ENCODE assay signal across 9 mouse cellular contexts in genomic region chr6:42247173-42247572, GRCm38 (mm10). TPM values are rescaled to one million over a fixed set of nuclear protein-coding genes. Genes with fewer than 3 reads are reported as not detected.
DNase-seq lines count a peak whose midpoint lies in the region; ATAC-seq and TF ChIP-seq lines count a peak whose summit lies in the region.
"Had no signal": no experiment of that assay in that cellular context is flagged by ENCODE, and none has a peak within 500 bp of the region (broad histone marks: within the 10 kb centered on the region; RNA-seq: fewer than 3 reads in every experiment).

No protein-coding gene starts in this region.

- H3K4me3 ChIP-seq in gastrocnemius, adult 2 months = no peak overlapping the region
- peak overlapping the region; percentile 15 for H3K4me3 ChIP-seq in forebrain, embryonic 15.5 days
- 0 out of 2 replicates have a peak overlapping the region, but pooled peaks have one; percentile 9 for H3K4me3 ChIP-seq in midbrain, postnatal 0 days (ENCODE audit: low read depth, low read length)

- ATAC-seq in forebrain, embryonic 15.5 days (replicated peaks) = no peak
- ATAC-seq in midbrain, postnatal 0 days (ENCODE audit: low FRiP score) = no peak

- H3K4me2 ChIP-seq in forebrain, embryonic 15.5 days (replicated peaks) = peak overlapping the region; percentile 9; the same call in 1 of the 2 replicates
- H3K4me2 ChIP-seq in midbrain, postnatal 0 days (ENCODE audit: low read depth, low read length, poor library complexity, severe bottlenecking) = peak overlapping the region; percentile 31

- intact Hi-C loops in gastrocnemius, adult 2 months (cut with DNase I) = no loop called here
- intact Hi-C loops in left cerebral cortex, postnatal 4 days (cut with DNase I) = no loop called here

- WGBS in forebrain, embryonic 15.5 days = 8% methylated on average over 8 of the region's 8 CpGs
- 12% methylated on average over 8 of the region's 8 CpGs for WGBS in midbrain, postnatal 0 days

- peaks cover 8% of the 10 kb centered on the region; the same call in 1 of the 2 replicates for H3K4me1 ChIP-seq in forebrain, embryonic 15.5 days
- no peaks in the 10 kb centered on the region for H3K4me1 ChIP-seq in midbrain, postnatal 0 days (ENCODE audit: insufficient read depth, low read length)

- no peaks in the 10 kb centered on the region for H3K9me3 ChIP-seq in forebrain, embryonic 15.5 days
- H3K9me3 ChIP-seq in midbrain, postnatal 0 days (ENCODE audit: low read length) = no peaks in the 10 kb centered on the region
- H3K9me3 ChIP-seq: G1E had no signal

- DNase-seq in gastrocnemius, adult 2 months = peak; percentile 39
- no peak for DNase-seq in gastrocnemius, postnatal 25 days
- DNase-seq in kidney, postnatal 10 days = peak; percentile 57
- DNase-seq in midbrain, postnatal 0 days (ENCODE audit: low spot score) = peak; percentile 18
- no peak for DNase-seq in left cerebral cortex, postnatal 4 days
- DNase-seq in MN1 (ENCODE audit: low spot score) = no peak
- no peak for DNase-seq in cerebellum, adult 9-10 months

- H3K9ac ChIP-seq in forebrain, embryonic 15.5 days (replicated peaks) = no peak overlapping the region
- no peak overlapping the region for H3K9ac ChIP-seq in midbrain, postnatal 0 days (replicated peaks; ENCODE audit: low read length, poor library complexity, severe bottlenecking)

- no peak overlapping the region for H3K27ac ChIP-seq in gastrocnemius, adult 2 months
- no peak overlapping the region; the same call in 1 of the 2 replicates for H3K27ac ChIP-seq in forebrain, embryonic 15.5 days (replicated peaks)
- H3K27ac ChIP-seq in midbrain, postnatal 0 days (ENCODE audit: low read depth, low read length) = no peak overlapping the region

- H3K36me3 ChIP-seq in forebrain, embryonic 15.5 days = no peaks in the 10 kb centered on the region
- H3K36me3 ChIP-seq in midbrain, postnatal 0 days (ENCODE audit: insufficient read depth, low read length) = no peaks in the 10 kb centered on the region
- H3K36me3 ChIP-seq: G1E had no signal

- no peak for TF ChIP-seq CTCF in gastrocnemius, adult 2 months (IDR thresholded peaks at IDR 0.05)
- TF ChIP-seq CTCF in midbrain, postnatal 0 days (IDR thresholded peaks at IDR 0.05) = no peak

- H3K27me3 ChIP-seq in forebrain, embryonic 15.5 days = no peaks in the 10 kb centered on the region
- no peaks in the 10 kb centered on the region for H3K27me3 ChIP-seq in midbrain, postnatal 0 days (ENCODE audit: insufficient read depth, low read length)

RNA-seq across cellular contexts. Expression of gene Gstk1, which starts 1.4 kb away (rescaled TPM):
- 10 to 100 TPM; 36.9 to 64.3 TPM for total RNA-seq in gastrocnemius, adult 2 months (2021)
- 10 to 100 TPM; 29.6 to 39.7 TPM for total RNA-seq in gastrocnemius, postnatal 25 days (2021)
- polyA plus RNA-seq in forebrain, embryonic 15.5 days (2015; fragmentation: Nextera tagmentation; extraction: Ambion mirVana) = 10.7 and 12.0 TPM in 2 replicates
- total RNA-seq in midbrain, postnatal 0 days (2014; rRNA removed) = 5.4 and 9.0 TPM in 2 replicates
- 10.4 and 12.3 TPM in 2 replicates for polyA plus RNA-seq in midbrain, postnatal 0 days (2015; fragmentation: Nextera tagmentation; extraction: Ambion mirVana)
- total RNA-seq in left cerebral cortex, postnatal 4 days (2021) = 1 to 10 TPM; 3.4 to 4.1 TPM
- polyA plus RNA-seq: G1E had no signal

RNA-seq across cellular contexts. Expression of gene Tmem139, which starts 14.6 kb away (rescaled TPM):
- under 1 TPM in 1 of 2 experiments, not detected in 1; 0.33 TPM for total RNA-seq in gastrocnemius, adult 2 months (2021)
- not detected for total RNA-seq in gastrocnemius, postnatal 25 days (2021)
- 0.22 and 0.24 TPM in 2 replicates for polyA plus RNA-seq in forebrain, embryonic 15.5 days (2015; fragmentation: Nextera tagmentation; extraction: Ambion mirVana)
- total RNA-seq in midbrain, postnatal 0 days (2014; rRNA removed) = not detected in 2 replicates
- polyA plus RNA-seq in midbrain, postnatal 0 days (2015; fragmentation: Nextera tagmentation; extraction: Ambion mirVana) = 0.14 and 0.15 TPM in 2 replicates
- not detected for total RNA-seq in left cerebral cortex, postnatal 4 days (2021)
- polyA plus RNA-seq: G1E had no signal

RNA-seq across cellular contexts. Expression of gene Casp2, which starts 17.6 kb away (rescaled TPM):
- total RNA-seq in gastrocnemius, adult 2 months (2021) = 1 to 10 TPM; 5.0 to 6.1 TPM
- total RNA-seq in gastrocnemius, postnatal 25 days (2021) = 1 to 10 TPM; 5.0 to 5.1 TPM
- 61.4 and 62.7 TPM in 2 replicates for polyA plus RNA-seq in forebrain, embryonic 15.5 days (2015; fragmentation: Nextera tagmentation; extraction: Ambion mirVana)
- 42.6 and 50.7 TPM in 2 replicates for total RNA-seq in midbrain, postnatal 0 days (2014; rRNA removed)
- 17.9 and 18.4 TPM in 2 replicates for polyA plus RNA-seq in midbrain, postnatal 0 days (2015; fragmentation: Nextera tagmentation; extraction: Ambion mirVana)
- 10 to 100 TPM; 45.5 to 49.7 TPM for total RNA-seq in left cerebral cortex, postnatal 4 days (2021)

RNA-seq across cellular contexts. Expression of gene Tas2r144, which starts 32.0 kb away (rescaled TPM):
- total RNA-seq in gastrocnemius, adult 2 months (2021) = not detected
- total RNA-seq in gastrocnemius, postnatal 25 days (2021) = not detected
- polyA plus RNA-seq in forebrain, embryonic 15.5 days (2015; fragmentation: Nextera tagmentation; extraction: Ambion mirVana) = not detected in 2 replicates
- not detected in 2 replicates for total RNA-seq in midbrain, postnatal 0 days (2014; rRNA removed)
- polyA plus RNA-seq in midbrain, postnatal 0 days (2015; fragmentation: Nextera tagmentation; extraction: Ambion mirVana) = not detected in 2 replicates
- total RNA-seq in left cerebral cortex, postnatal 4 days (2021) = not detected
- polyA plus RNA-seq: G1E had no signal

RNA-seq across cellular contexts. Expression of gene Clcn1, which starts 39.3 kb away (rescaled TPM):
- 100 to 1,000 TPM; 126 to 170 TPM for total RNA-seq in gastrocnemius, adult 2 months (2021)
- 100 to 1,000 TPM; 105 to 116 TPM for total RNA-seq in gastrocnemius, postnatal 25 days (2021)
- 2.2 and 2.3 TPM in 2 replicates for polyA plus RNA-seq in forebrain, embryonic 15.5 days (2015; fragmentation: Nextera tagmentation; extraction: Ambion mirVana)
- total RNA-seq in midbrain, postnatal 0 days (2014; rRNA removed) = 1.2 and 2.4 TPM in 2 replicates
- 1.0 and 1.3 TPM in 2 replicates for polyA plus RNA-seq in midbrain, postnatal 0 days (2015; fragmentation: Nextera tagmentation; extraction: Ambion mirVana)
- total RNA-seq in left cerebral cortex, postnatal 4 days (2021) = 1 to 10 TPM; 6.6 to 7.7 TPM
- polyA plus RNA-seq: G1E had no signal

Comparison
In these comparisons a context has a peak if more than half of its experiments do, and no peak if none do; other contexts are left out.
1. DNase-seq: peak in gastrocnemius, adult 2 months (single experiment), kidney, postnatal 10 days (single experiment) and midbrain, postnatal 0 days (single experiment); none in gastrocnemius, postnatal 25 days (single experiment), left cerebral cortex, postnatal 4 days (single experiment), MN1 (single experiment) and cerebellum, adult 9-10 months (single experiment).